Comparison of ENCODE assay signal across 39 mouse cellular contexts in the genomic region with DNA sequence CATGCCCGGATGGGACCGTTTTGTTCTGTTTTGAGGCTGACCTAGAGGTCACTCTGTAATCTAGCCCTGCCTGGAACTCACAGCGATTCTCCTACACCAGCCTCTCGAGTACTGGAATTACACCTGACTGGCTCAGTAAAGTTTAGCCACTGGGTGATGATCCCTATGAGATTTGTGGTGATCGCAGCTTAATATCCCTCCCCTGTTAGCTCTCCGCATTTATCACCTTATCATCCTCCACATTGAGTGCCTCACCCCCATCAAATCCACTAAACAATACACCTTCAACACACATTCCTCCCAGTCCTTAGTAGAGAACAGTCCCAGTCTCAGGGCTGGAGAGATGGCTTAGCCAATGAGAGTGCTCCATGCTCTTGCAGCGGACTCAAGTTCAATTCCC. TPM values are rescaled to one million over a fixed set of nuclear protein-coding genes. Genes with fewer than 3 reads are reported as not detected.
"Had no signal": no experiment of that assay in that cellular context is flagged by ENCODE, and none has a peak within 500 bp of the region (broad histone marks: within the 10 kb centered on the region; RNA-seq: fewer than 3 reads in every experiment).

No protein-coding gene starts in this region.

- DNase-seq: cerebellum, adult 2 months; cerebellum, adult 8-10 months; cerebellum, adult 9-10 months; cerebellum, adult 9-11 months; cerebellum, postnatal 10 days; cerebellum, postnatal 14 days; cerebellum, postnatal 25 days; cerebellum, postnatal 36 days; embryo, embryonic 11 days; forebrain, postnatal 0 days; gastrocnemius, adult 2 months; gastrocnemius, postnatal 10 days; gastrocnemius, postnatal 14 days; gastrocnemius, postnatal 25 days; gastrocnemius, postnatal 36 days; heart, adult 18-20 months; heart, adult 2 months had no signal

- H3K27me3 ChIP-seq: embryonic facial prominence, embryonic 12.5 days; embryonic facial prominence, embryonic 13.5 days; embryonic facial prominence, embryonic 15.5 days; forebrain, embryonic 12.5 days; forebrain, embryonic 13.5 days; forebrain, embryonic 15.5 days had no signal

- ATAC-seq: forebrain, embryonic 13.5 days; forebrain, embryonic 14.5 days; forebrain, embryonic 15.5 days; forebrain, embryonic 16.5 days; forebrain, postnatal 0 days had no signal

- H3K9me3 ChIP-seq: embryonic facial prominence, embryonic 10.5 days; embryonic facial prominence, embryonic 12.5 days; embryonic facial prominence, embryonic 13.5 days; embryonic facial prominence, embryonic 15.5 days; forebrain, embryonic 10.5 days; forebrain, embryonic 12.5 days; forebrain, embryonic 13.5 days; forebrain, embryonic 15.5 days had no signal

- H3K4me1 ChIP-seq: embryonic facial prominence, embryonic 12.5 days; embryonic facial prominence, embryonic 13.5 days; embryonic facial prominence, embryonic 15.5 days; forebrain, embryonic 10.5 days; forebrain, embryonic 12.5 days; forebrain, embryonic 13.5 days; forebrain, embryonic 15.5 days had no signal

- H3K27ac ChIP-seq: embryonic facial prominence, embryonic 10.5 days; embryonic facial prominence, embryonic 12.5 days; embryonic facial prominence, embryonic 13.5 days; embryonic facial prominence, embryonic 15.5 days; forebrain, embryonic 10.5 days; forebrain, embryonic 12.5 days; forebrain, embryonic 13.5 days; forebrain, embryonic 15.5 days; gastrocnemius, adult 2 months; heart, adult 2 months had no signal

- H3K9ac ChIP-seq: embryonic facial prominence, embryonic 12.5 days; embryonic facial prominence, embryonic 13.5 days; embryonic facial prominence, embryonic 15.5 days; forebrain, embryonic 12.5 days; forebrain, embryonic 13.5 days; forebrain, embryonic 15.5 days; forebrain, postnatal 0 days had no signal

- H3K36me3 ChIP-seq: embryonic facial prominence, embryonic 10.5 days; embryonic facial prominence, embryonic 12.5 days; embryonic facial prominence, embryonic 13.5 days; embryonic facial prominence, embryonic 15.5 days; forebrain, embryonic 10.5 days; forebrain, embryonic 12.5 days; forebrain, embryonic 15.5 days had no signal

- H3K4me2 ChIP-seq: embryonic facial prominence, embryonic 12.5 days; embryonic facial prominence, embryonic 13.5 days; embryonic facial prominence, embryonic 15.5 days; forebrain, embryonic 12.5 days; forebrain, embryonic 13.5 days; forebrain, embryonic 15.5 days had no signal

- H3K4me3 ChIP-seq: embryonic facial prominence, embryonic 10.5 days; embryonic facial prominence, embryonic 12.5 days; embryonic facial prominence, embryonic 13.5 days; embryonic facial prominence, embryonic 15.5 days; erythroblast, embryonic 14.5 days; forebrain, embryonic 10.5 days; forebrain, embryonic 12.5 days; forebrain, embryonic 13.5 days; forebrain, embryonic 15.5 days; gastrocnemius, adult 2 months; heart, adult 2 months had no signal

RNA-seq across cellular contexts. Expression of a gene that starts 9.9 kb away (rescaled TPM):
- total RNA-seq: common myeloid progenitor, adult 5-6 weeks; granulocyte monocyte progenitor cell, adult 5-6 weeks had no signal

RNA-seq across cellular contexts. Expression of a gene that starts 29.0 kb away (rescaled TPM):
- total RNA-seq: common myeloid progenitor, adult 5-6 weeks; forebrain, postnatal 0 days; gastrocnemius, adult 18-20 months; gastrocnemius, adult 2 months; gastrocnemius, adult 8-10 months; gastrocnemius, postnatal 10 days; gastrocnemius, postnatal 14 days; gastrocnemius, postnatal 25 days; gastrocnemius, postnatal 36 days; gastrocnemius, postnatal 4 days; granulocyte monocyte progenitor cell, adult 5-6 weeks; heart, adult 18-20 months; heart, adult 2 months had no signal
- polyA plus RNA-seq: cerebellum, adult 2 months; cortical plate, adult 2 months; embryonic facial prominence, embryonic 10.5 days; embryonic facial prominence, embryonic 11.5 days; embryonic facial prominence, embryonic 12.5 days; embryonic facial prominence, embryonic 13.5 days; embryonic facial prominence, embryonic 14.5 days; embryonic facial prominence, embryonic 15.5 days; erythroblast, embryonic 14.5 days; forebrain, embryonic 10.5 days; forebrain, embryonic 11.5 days; forebrain, embryonic 12.5 days; forebrain, embryonic 13.5 days; forebrain, embryonic 14.5 days; forebrain, embryonic 15.5 days; forebrain, embryonic 16.5 days; forebrain, postnatal 0 days; frontal cortex, adult 2 months; gonadal fat pad, adult 2 months; heart, adult 2 months had no signal
